Mouse (Mus musculus): ENCODE measurements at regions not wholly inside any gene's neighbourhood (a gene's known extent, or its start where the extent isn't known, plus 50 kb on each side); places are given as distances from the start of the nearest gene placed in this dataset.

DNA sequence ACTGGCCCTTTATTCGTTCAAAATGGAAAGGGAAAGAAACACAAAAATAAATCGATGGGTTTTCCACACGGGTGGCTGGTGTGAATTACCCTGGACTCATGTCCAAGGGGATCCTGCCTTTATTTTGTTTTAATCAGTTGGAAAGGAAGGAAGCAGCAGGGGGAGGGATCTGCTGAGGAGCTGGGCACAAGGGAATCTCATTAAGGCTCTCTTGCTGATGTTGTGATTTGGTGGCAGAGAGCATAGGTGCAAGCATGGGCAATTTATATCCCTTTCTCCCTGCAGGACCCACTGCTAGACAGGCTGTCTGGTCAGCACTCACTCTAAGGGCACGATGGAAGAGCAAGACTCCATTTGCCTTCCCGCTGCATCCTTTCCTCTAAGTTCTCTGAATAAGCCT is 469.2 kb downstream of the Epha7 start:
- Histone ChIP-seq H3K27me3 (no peaks in the 10 kb centered on the region), H3K9me3 (no peaks in the 10 kb centered on the region), H3K4me3 (no peak overlapping the region), H3K36me3 (no peaks in the 10 kb centered on the region), H3K9ac (no peak overlapping the region), H3K27ac (no peak overlapping the region), H3K4me2 (no peak overlapping the region), H3K4me1 (no peaks in the 10 kb centered on the region)
- ATAC-seq (ENCODE audit: borderline replicate concordance, extremely low read depth, low FRiP score, low TSS enrichment): no peak
- 67% methylated on average over 5 of the region's 5 CpGs for WGBS

DNA sequence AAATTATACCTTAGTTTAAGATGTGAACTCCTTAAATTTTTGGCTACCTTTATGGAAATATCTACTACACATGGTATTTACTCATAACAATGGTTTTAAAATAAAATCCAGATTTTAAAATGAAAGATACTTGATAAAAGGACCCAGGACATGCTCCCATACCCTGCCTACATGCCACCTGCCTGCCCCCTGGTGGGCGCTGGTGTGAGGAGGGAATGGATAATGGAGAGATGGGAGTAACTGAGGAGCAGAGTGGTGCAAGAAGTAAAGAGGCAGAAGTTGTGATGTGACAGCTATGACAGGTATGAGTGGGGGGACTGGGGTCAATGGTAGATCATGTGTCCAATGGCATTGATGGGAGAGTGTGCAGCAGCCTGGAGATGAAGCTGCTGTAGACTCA is 488.4 kb downstream of the Epha7 start:
- H3K27ac ChIP-seq: no peak overlapping the region
- H3K4me3 ChIP-seq: no peak overlapping the region
- no peak for ATAC-seq (ENCODE audit: borderline replicate concordance, extremely low read depth, low FRiP score, low TSS enrichment)
- H3K4me1 ChIP-seq: no peaks in the 10 kb centered on the region
- H3K9me3 ChIP-seq: no peaks in the 10 kb centered on the region
- H3K27me3 ChIP-seq: no peaks in the 10 kb centered on the region
- 17% methylated on average over 1 of the region's 1 CpGs for WGBS
- H3K36me3 ChIP-seq: no peaks in the 10 kb centered on the region
- H3K9ac ChIP-seq: no peak overlapping the region
- H3K4me2 ChIP-seq: no peak overlapping the region

DNA sequence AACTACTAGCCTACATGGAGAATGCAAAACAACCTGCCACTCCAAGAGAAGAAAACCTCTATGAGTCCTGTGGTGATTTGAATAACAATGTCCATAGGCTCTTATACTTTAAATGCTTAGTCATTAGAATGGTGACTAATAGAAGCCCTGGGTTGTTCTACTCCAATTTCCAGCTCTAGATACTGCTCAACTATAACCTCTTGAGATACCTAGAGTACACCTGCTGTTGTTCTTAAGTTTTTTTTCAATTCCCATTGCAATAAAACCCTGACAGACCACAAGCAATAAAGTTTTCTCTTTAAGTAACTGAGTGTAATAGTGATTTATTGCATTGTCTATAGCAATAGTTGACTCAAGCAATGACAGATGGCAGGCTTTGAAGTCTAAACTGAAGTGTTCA is 491.0 kb downstream of the Epha7 start:
- no peak overlapping the region for H3K9ac ChIP-seq
- no peak overlapping the region for H3K27ac ChIP-seq
- no peaks in the 10 kb centered on the region for H3K4me1 ChIP-seq
- H3K9me3 ChIP-seq: no peaks in the 10 kb centered on the region
- ATAC-seq (ENCODE audit: borderline replicate concordance, extremely low read depth, low FRiP score, low TSS enrichment): no peak
- H3K27me3 ChIP-seq: no peaks in the 10 kb centered on the region
- H3K36me3 ChIP-seq: no peaks in the 10 kb centered on the region
- no peak overlapping the region for H3K4me3 ChIP-seq
- no peak overlapping the region for H3K4me2 ChIP-seq

DNA sequence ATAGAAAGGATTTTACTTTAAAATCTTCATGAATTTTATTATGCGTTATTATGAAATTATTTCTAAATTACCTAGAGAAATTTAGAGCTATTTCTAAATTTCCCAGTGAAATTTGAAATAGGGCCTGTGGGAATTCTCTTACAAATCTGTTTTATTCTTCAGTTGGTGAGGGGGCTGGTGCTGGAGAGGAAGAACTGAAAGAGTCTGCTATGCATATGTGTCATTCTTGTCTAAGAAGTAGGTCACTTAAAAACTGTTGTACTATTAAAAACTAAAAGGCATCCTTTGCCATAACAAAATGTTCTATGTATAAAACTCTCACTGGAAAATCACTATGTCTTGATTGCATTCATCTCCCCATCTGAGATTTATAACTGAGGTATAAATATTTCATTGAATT is 494.3 kb downstream of the Epha7 start:
- Histone ChIP-seq H3K9ac (no peak overlapping the region), H3K36me3 (no peaks in the 10 kb centered on the region), H3K4me3 (no peak overlapping the region), H3K4me1 (no peaks in the 10 kb centered on the region), H3K27me3 (no peaks in the 10 kb centered on the region), H3K27ac (no peak overlapping the region), H3K9me3 (no peaks in the 10 kb centered on the region), H3K4me2 (no peak overlapping the region)
- 96% methylated on average over 1 of the region's 1 CpGs for WGBS
- no peak for ATAC-seq (ENCODE audit: borderline replicate concordance, extremely low read depth, low FRiP score, low TSS enrichment)

DNA sequence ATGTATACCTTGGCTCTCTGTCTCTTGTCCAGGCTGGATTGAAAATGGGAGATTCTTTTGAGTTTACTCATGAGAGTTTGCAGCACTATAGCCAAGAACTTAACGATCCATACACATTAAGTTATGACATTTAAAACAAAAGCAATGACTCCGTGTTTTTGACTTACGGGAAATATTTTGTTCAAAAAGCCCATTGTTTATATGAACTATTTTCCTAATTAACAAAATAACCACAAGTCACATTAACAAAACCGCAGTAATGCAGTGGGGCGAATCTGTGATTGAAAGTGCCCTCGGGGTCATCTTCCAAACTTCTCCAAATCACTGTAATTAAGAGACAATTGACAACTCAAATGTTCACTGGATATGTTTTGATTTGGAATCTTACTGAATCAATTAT is 511.0 kb downstream of the Epha7 start:
- H3K4me3 ChIP-seq: no peak overlapping the region
- H3K4me2 ChIP-seq: no peak overlapping the region
- no peaks in the 10 kb centered on the region for H3K9me3 ChIP-seq
- ATAC-seq (ENCODE audit: borderline replicate concordance, extremely low read depth, low FRiP score, low TSS enrichment): no peak
- WGBS: 81% methylated on average over 6 of the region's 6 CpGs
- no peaks in the 10 kb centered on the region for H3K36me3 ChIP-seq
- H3K27me3 ChIP-seq: no peaks in the 10 kb centered on the region
- no peaks in the 10 kb centered on the region for H3K4me1 ChIP-seq
- no peak overlapping the region for H3K27ac ChIP-seq
- no peak overlapping the region for H3K9ac ChIP-seq

DNA sequence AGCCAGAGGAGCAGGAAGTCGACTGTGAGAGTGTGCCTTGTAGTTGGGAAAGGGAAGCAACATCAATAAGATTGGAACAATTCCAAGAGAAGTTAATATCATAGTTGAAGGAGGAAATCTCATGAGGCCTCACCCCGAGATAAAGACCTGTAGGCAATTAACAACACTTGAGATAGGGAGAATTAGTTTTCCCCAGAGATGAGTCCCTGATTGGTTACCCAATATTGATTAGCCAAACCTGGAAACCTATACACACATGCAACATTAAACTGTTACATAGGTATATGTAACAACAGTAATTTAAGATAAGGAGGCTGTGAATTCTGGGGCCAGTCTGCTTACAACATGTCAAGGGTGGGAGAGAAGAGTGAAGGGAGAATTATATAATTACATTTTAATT is 516.2 kb downstream of the Epha7 start:
- Histone ChIP-seq H3K27ac (no peak overlapping the region), H3K4me2 (no peak overlapping the region), H3K4me3 (no peak overlapping the region), H3K36me3 (no peaks in the 10 kb centered on the region), H3K27me3 (no peaks in the 10 kb centered on the region), H3K9me3 (no peaks in the 10 kb centered on the region), H3K9ac (no peak overlapping the region), H3K4me1 (no peaks in the 10 kb centered on the region)
- ATAC-seq (ENCODE audit: borderline replicate concordance, extremely low read depth, low FRiP score, low TSS enrichment): no peak
- whole genome bisulfite sequencing: 34% methylated on average over 2 of the region's 2 CpGs

DNA sequence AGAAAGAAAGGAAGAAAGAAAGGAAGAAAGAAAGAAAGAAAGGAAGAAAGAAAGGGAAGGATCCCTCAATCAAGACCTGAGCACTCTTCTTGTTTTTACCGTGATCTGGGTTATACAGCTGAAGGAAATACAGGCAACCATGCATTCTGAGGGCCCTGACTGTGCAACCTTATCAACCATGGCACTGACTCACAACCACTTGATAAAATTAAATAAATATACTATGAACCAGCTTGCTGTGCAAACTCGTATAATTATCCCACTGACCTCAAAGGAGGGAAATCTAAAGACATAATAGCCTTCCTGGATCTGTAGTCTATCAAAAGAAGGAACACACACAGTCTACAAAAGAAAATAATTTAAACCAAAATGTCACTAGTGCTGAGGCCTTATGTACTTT is 518.8 kb downstream of the Epha7 start:
- Histone ChIP-seq H3K36me3 (no peaks in the 10 kb centered on the region), H3K9me3 (no peaks in the 10 kb centered on the region), H3K4me1 (no peaks in the 10 kb centered on the region), H3K9ac (no peak overlapping the region), H3K4me2 (no peak overlapping the region), H3K27ac (no peak overlapping the region), H3K27me3 (no peaks in the 10 kb centered on the region), H3K4me3 (no peak overlapping the region)
- ATAC-seq (ENCODE audit: borderline replicate concordance, extremely low read depth, low FRiP score, low TSS enrichment): no peak
- 31% methylated on average over 2 of the region's 2 CpGs for WGBS

DNA sequence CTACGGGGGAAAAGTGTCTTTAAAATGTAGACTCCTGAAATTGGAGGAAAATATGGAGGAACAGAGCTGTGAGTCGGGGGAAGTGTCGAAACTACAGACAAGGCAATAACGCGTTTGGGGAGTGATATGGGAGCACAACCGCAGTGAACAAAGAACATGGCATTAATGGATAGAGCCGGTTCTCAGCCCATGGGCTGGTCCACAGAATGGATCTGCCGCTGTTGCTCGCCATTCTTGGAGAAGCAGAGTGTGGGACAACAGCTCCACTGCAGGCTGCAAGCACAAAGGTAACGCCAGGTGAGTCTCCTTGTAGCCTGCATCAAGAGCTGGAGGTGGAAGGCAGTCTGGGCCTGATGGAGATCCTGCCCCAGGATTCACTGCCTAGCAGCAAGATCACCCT is 524.3 kb downstream of the Epha7 start:
- Histone ChIP-seq H3K36me3 (no peaks in the 10 kb centered on the region), H3K9me3 (no peaks in the 10 kb centered on the region), H3K4me3 (no peak overlapping the region), H3K27me3 (no peaks in the 10 kb centered on the region), H3K4me1 (no peaks in the 10 kb centered on the region), H3K9ac (no peak overlapping the region), H3K27ac (no peak overlapping the region), H3K4me2 (no peak overlapping the region)
- ATAC-seq (ENCODE audit: borderline replicate concordance, extremely low read depth, low FRiP score, low TSS enrichment): no peak
- 89% methylated on average over 10 of the region's 10 CpGs for WGBS

DNA sequence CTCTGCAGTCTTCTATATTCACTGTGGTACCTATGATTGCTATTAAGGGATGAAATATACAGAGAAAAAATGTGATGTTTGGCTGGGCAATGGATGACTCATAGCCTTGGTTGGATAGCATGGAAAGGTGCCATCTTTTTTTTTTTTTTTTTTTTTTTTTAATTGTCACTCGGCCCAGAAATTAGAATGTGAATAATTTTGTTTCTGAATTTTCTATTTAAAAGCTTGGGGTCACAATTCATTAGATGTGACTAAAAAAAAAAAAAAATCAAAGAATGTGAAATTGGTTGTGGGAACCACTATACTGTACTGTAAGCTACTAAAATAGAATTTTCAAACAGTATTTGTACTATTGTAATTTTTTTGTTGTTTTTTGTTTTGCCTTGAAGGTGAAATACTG is 549.3 kb downstream of the Epha7 start:
- Histone ChIP-seq H3K4me1 (no peaks in the 10 kb centered on the region), H3K27ac (no peak overlapping the region), H3K9me3 (no peaks in the 10 kb centered on the region), H3K27me3 (no peaks in the 10 kb centered on the region), H3K9ac (no peak overlapping the region), H3K36me3 (no peaks in the 10 kb centered on the region), H3K4me2 (no peak overlapping the region), H3K4me3 (no peak overlapping the region)
- WGBS: 84% methylated on average over 1 of the region's 1 CpGs
- ATAC-seq (ENCODE audit: borderline replicate concordance, extremely low read depth, low FRiP score, low TSS enrichment): no peak

DNA sequence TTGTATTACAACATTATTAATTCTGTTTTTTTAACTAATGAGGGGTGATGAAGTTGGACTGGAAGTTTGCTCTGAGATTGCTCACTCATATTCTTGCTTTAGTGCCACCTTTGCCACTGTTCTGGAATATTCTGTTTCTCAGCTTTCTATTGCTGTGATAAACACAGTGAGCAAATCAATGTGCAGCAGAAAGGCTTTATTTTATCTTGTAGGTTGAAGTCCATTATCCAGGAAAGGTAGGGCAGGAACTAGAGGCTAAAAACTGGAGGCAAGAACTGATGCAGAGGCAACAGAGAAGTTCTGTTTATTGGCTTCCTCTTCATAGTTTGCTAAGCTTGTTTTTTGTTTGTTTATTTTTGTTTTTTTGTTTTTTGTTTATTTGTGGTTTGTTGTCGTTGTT is 576.4 kb downstream of the Epha7 start:
- Histone ChIP-seq H3K4me3 (no peak overlapping the region), H3K4me1 (no peaks in the 10 kb centered on the region), H3K36me3 (no peaks in the 10 kb centered on the region), H3K9me3 (no peaks in the 10 kb centered on the region), H3K27me3 (no peaks in the 10 kb centered on the region), H3K4me2 (no peak overlapping the region), H3K27ac (no peak overlapping the region), H3K9ac (no peak overlapping the region)
- WGBS: 85% methylated on average over 1 of the region's 1 CpGs
- no peak for ATAC-seq (ENCODE audit: borderline replicate concordance, extremely low read depth, low FRiP score, low TSS enrichment)

DNA sequence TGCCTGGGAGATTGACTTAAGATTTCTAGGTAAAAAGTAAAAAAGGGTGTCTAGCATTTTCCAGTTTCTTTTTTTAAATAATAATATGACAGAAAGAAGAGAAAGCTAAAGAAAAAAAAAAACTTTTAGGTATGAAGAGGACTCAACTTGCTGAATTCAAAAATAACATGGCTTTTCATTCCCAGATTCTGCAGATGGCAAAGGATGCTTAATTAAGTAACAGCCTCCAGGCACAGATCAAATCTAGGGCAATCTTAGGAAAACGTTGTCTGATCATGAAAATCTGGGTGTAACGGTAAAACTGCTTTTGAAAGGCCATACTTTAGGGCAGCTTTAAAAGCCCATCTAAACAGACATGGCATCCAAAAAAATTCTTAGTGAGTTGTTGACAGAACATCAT is 577.4 kb downstream of the Epha7 start:
- H3K9me3 ChIP-seq: no peaks in the 10 kb centered on the region
- 62% methylated on average over 2 of the region's 2 CpGs for WGBS
- no peak overlapping the region for H3K4me3 ChIP-seq
- ATAC-seq (ENCODE audit: borderline replicate concordance, extremely low read depth, low FRiP score, low TSS enrichment): no peak
- no peak overlapping the region for H3K27ac ChIP-seq
- H3K27me3 ChIP-seq: no peaks in the 10 kb centered on the region
- H3K36me3 ChIP-seq: no peaks in the 10 kb centered on the region
- H3K4me2 ChIP-seq: no peak overlapping the region
- H3K4me1 ChIP-seq: no peaks in the 10 kb centered on the region
- H3K9ac ChIP-seq: no peak overlapping the region

DNA sequence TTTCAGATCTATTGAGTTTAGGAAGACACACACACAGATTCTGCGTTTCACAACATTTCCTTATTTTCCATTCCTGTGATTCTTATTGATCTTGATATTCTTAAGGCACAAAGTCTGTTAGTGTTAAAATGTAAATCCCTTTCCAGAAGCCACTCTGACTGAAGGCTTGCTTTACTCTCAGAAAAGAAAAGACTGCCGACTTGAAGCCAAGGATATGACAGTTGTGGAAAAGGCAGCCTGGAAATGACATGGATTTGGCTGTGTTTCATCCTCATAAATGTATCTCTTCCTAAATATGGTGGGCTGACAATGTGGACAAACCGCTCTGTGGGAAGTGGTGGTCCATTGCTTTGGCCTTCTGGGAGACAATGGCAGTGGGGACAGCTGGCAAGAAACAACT is 589.2 kb downstream of the Epha7 start:
- Histone ChIP-seq H3K4me3 (no peak overlapping the region), H3K9ac (no peak overlapping the region), H3K36me3 (no peaks in the 10 kb centered on the region), H3K27ac (no peak overlapping the region), H3K27me3 (no peaks in the 10 kb centered on the region), H3K4me2 (no peak overlapping the region), H3K4me1 (no peaks in the 10 kb centered on the region), H3K9me3 (no peaks in the 10 kb centered on the region)
- 72% methylated on average over 3 of the region's 3 CpGs for WGBS
- no peak for ATAC-seq (ENCODE audit: borderline replicate concordance, extremely low read depth, low FRiP score, low TSS enrichment)

DNA sequence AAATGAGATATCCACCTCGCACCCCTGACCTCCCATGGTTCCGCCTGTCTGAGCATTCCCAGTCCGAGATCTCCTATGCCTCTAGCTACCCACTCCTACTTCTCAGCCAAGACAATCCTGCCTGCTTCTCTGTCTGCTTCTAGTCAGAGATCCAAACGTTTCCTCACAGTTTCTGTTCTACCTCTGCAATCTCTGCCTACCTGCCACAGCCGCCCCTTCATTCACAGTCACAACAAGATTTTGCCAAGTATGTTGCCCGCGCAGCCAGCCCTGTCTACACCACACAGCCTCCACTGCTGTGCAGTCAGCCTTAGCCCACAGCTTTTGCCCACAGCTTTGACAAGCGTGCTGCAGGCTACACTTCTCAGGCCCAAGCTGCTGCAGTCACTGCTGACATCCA is 601.7 kb downstream of the Epha7 start:
- no peaks in the 10 kb centered on the region for H3K9me3 ChIP-seq
- H3K36me3 ChIP-seq: no peaks in the 10 kb centered on the region
- no peak overlapping the region for H3K9ac ChIP-seq
- no peaks in the 10 kb centered on the region for H3K27me3 ChIP-seq
- no peaks in the 10 kb centered on the region for H3K4me1 ChIP-seq
- no peak overlapping the region for H3K4me3 ChIP-seq
- no peak for ATAC-seq (ENCODE audit: borderline replicate concordance, extremely low read depth, low FRiP score, low TSS enrichment)
- H3K4me2 ChIP-seq: no peak overlapping the region
- WGBS: 92% methylated on average over 8 of the region's 8 CpGs
- no peak overlapping the region for H3K27ac ChIP-seq

Measured in lung, embryonic 15.5 days (tissue).